Mouse (Mus musculus) E14TG2a.4 (cell line): ENCODE measurements around the gene Gm20388.

Experiments
- CTCF ChIP-seq: conservative IDR thresholded peaks from 2 replicates; pipeline ENCODE4 v1.5.1; 2014; ENCODE audit warnings: low read length
- NANOG ChIP-seq: IDR thresholded peaks from 2 replicates; pipeline ENCODE4 v1.6.1; 2014; ENCODE audit warnings: borderline replicate concordance, low read length, mixed read lengths
- POU5F1 ChIP-seq: IDR thresholded peaks from 2 replicates; pipeline ENCODE4 v1.6.1; 2014; ENCODE audit warnings: low read length, borderline replicate concordance

- TF ChIP-seq CTCF (no peak), NANOG (no peak), POU5F1 (no peak)
Measured at GRCm38 (mm10) chr8:122593783-122594507, 2683.3 kb downstream of the Gm20388 start.
